Mouse (Mus musculus): ENCODE results near the gene Sptbn4. TPM values are rescaled to one million over a fixed set of nuclear protein-coding genes. Genes with fewer than 3 reads are reported as not detected.

Gene Sptbn4
- polyA plus RNA-seq, 1 experiment from 2014 or later, result 0.30 TPM

GRCm38 (mm10) chr7:27472596-27472995 is 25.1 kb upstream of the Sptbn4 start:
- Histone ChIP-seq H3K27me3 (ENCODE audit: control insufficient read depth, insufficient read depth, low read length) (no peaks in the 10 kb centered on the region), H3K9me3 (replicated peaks; ENCODE audit: control insufficient read depth, low read length) (no peaks in the 10 kb centered on the region), H3K4me1 (ENCODE audit: control insufficient read depth, insufficient read depth, low read length) (peaks cover 14% of the 10 kb centered on the region; the same call in 1 of the 2 replicates), H3K27ac (ENCODE audit: low read depth, low read length) (peak overlapping the region; percentile 92), H3K4me3 (ENCODE audit: low read depth, low read length) (peak overlapping the region; percentile 85), H3K36me3 (ENCODE audit: control insufficient read depth, insufficient read depth, low read length) (peaks cover 4% of the 10 kb centered on the region; the same call in 1 of the 2 replicates), H3K4me2 (peak overlapping the region; percentile 81), H3K9ac (ENCODE audit: low read depth, low read length) (peak overlapping the region; percentile 59)
- no peak for ATAC-seq (replicated peaks; ENCODE audit: insufficient number of reproducible peaks, low FRiP score, low TSS enrichment)
- 24% methylated on average over 7 of the region's 7 CpGs for WGBS (ENCODE audit: insufficient replicate concordance)

DNA sequence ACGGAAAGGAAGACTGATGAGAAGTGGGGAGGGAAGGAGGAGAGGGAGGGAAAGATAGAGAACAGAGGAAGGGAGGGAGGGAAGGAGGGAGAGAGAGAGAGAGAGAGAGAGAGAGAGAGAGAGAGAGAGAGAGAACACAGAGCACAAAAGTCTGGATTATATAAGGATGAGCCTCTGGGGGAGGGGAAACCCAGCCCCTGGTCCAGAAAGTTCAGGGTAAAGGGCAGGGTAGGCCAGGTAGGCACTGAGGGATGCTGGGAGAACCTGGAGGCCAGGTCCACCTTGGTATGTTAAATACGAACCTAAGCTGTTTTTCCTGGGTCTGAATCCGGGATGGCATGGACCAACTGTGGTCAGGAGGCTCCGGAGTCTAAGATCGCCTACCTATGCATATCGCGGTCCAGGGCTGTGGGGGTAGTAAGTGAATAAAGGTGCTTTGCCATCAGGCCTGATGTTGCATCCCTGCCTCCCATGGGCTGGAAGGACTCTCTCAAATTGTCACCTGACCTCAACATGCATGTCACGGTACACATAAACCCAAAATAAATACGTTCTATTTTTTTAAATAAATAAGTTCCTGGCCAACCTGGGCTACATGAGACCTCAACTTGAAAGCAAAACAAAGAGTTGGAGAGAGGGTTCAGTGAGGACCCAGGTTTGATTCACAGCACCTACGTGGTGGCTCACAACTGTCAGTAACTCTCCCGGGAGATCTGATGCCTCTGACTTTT is 24.1 kb upstream of the Sptbn4 start:
- Histone ChIP-seq H3K27ac (ENCODE audit: low read depth, low read length) (no peak overlapping the region), H3K9ac (ENCODE audit: low read depth, low read length) (no peak overlapping the region), H3K36me3 (ENCODE audit: control insufficient read depth, insufficient read depth, low read length) (0 out of 2 replicates have a peak, but pooled peaks cover 2% of the 10 kb centered on the region), H3K9me3 (replicated peaks; ENCODE audit: control insufficient read depth, low read length) (no peaks in the 10 kb centered on the region), H3K27me3 (ENCODE audit: control insufficient read depth, insufficient read depth, low read length) (no peaks in the 10 kb centered on the region), H3K4me2 (no peak overlapping the region), H3K4me3 (ENCODE audit: low read depth, low read length) (no peak overlapping the region), H3K4me1 (ENCODE audit: control insufficient read depth, insufficient read depth, low read length) (peaks cover 14% of the 10 kb centered on the region; the same call in 1 of the 2 replicates)
- ATAC-seq (replicated peaks; ENCODE audit: insufficient number of reproducible peaks, low FRiP score, low TSS enrichment), result no peak
- 88% methylated on average over 11 of the region's 11 CpGs for WGBS (ENCODE audit: insufficient replicate concordance)

- no peak overlapping the region for H3K4me3 ChIP-seq (ENCODE audit: low read depth, low read length)
- 0 out of 2 replicates have a peak, but pooled peaks cover 3% of the 10 kb centered on the region for H3K4me1 ChIP-seq (ENCODE audit: control insufficient read depth, insufficient read depth, low read length)
- no peak overlapping the region for H3K9ac ChIP-seq (ENCODE audit: low read depth, low read length)
- H3K27me3 ChIP-seq (ENCODE audit: control insufficient read depth, insufficient read depth, low read length), result no peaks in the 10 kb centered on the region
- 38% methylated on average over 4 of the region's 4 CpGs for WGBS (ENCODE audit: insufficient replicate concordance)
- ATAC-seq (replicated peaks; ENCODE audit: insufficient number of reproducible peaks, low FRiP score, low TSS enrichment), result no peak
- H3K4me2 ChIP-seq, result no peak overlapping the region
- no peaks in the 10 kb centered on the region for H3K9me3 ChIP-seq (replicated peaks; ENCODE audit: control insufficient read depth, low read length)
- H3K36me3 ChIP-seq (ENCODE audit: control insufficient read depth, insufficient read depth, low read length), result peaks cover under 1% of the 10 kb centered on the region; the same call in 1 of the 2 replicates
- H3K27ac ChIP-seq (ENCODE audit: low read depth, low read length), result no peak overlapping the region
Measured at GRCm38 (mm10) chr7:27467648-27468047, 20.2 kb upstream of the Sptbn4 start.

GRCm38 (mm10) chr7:27460477-27460876 is 13.0 kb upstream of the Sptbn4 start:
- no peak for ATAC-seq (replicated peaks; ENCODE audit: insufficient number of reproducible peaks, low FRiP score, low TSS enrichment)
- 75% methylated on average over 6 of the region's 6 CpGs for WGBS (ENCODE audit: insufficient replicate concordance)

DNA sequence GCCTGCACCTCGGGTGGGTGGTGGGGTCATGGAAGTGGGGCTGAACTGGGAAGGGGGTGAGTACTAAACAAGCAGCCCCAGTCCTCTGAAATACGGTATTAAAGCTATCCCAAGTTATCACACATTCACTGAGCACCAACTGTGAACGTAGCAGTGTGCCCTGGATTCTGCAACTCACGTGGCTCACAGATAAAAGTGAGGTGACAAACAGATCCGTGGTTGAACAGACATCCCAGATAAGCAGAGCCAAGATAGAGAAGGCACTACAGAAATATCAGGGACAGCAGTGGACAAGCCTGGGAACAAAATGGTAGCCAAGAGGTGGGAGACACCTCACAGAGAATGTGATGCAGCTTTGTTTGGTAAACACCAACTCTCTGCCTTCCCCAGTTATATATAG is 12.2 kb upstream of the Sptbn4 start:
- H3K4me1 ChIP-seq (ENCODE audit: control insufficient read depth, insufficient read depth, low read length), result no peaks in the 10 kb centered on the region
- no peaks in the 10 kb centered on the region for H3K9me3 ChIP-seq (replicated peaks; ENCODE audit: control insufficient read depth, low read length)
- no peak overlapping the region for H3K27ac ChIP-seq (ENCODE audit: low read depth, low read length)
- no peak overlapping the region for H3K9ac ChIP-seq (ENCODE audit: low read depth, low read length)
- WGBS (ENCODE audit: insufficient replicate concordance), result 58% methylated on average over 5 of the region's 5 CpGs
- H3K27me3 ChIP-seq (ENCODE audit: control insufficient read depth, insufficient read depth, low read length), result no peaks in the 10 kb centered on the region
- H3K36me3 ChIP-seq (ENCODE audit: control insufficient read depth, insufficient read depth, low read length), result peaks cover 4% of the 10 kb centered on the region; the same call in 1 of the 2 replicates
- H3K4me3 ChIP-seq (ENCODE audit: low read depth, low read length), result no peak overlapping the region
- H3K4me2 ChIP-seq, result no peak overlapping the region
- no peak for ATAC-seq (replicated peaks; ENCODE audit: insufficient number of reproducible peaks, low FRiP score, low TSS enrichment)

More at GRCm38 (mm10) chr7:27460477-27460876, 13.0 kb upstream of the Sptbn4 start:
- Histone ChIP-seq H3K36me3 (ENCODE audit: control insufficient read depth, insufficient read depth, low read length) (peaks cover 4% of the 10 kb centered on the region; the same call in 1 of the 2 replicates), H3K4me1 (ENCODE audit: control insufficient read depth, insufficient read depth, low read length) (no peaks in the 10 kb centered on the region), H3K9ac (ENCODE audit: low read depth, low read length) (no peak overlapping the region), H3K9me3 (replicated peaks; ENCODE audit: control insufficient read depth, low read length) (no peaks in the 10 kb centered on the region), H3K27me3 (ENCODE audit: control insufficient read depth, insufficient read depth, low read length) (no peaks in the 10 kb centered on the region), H3K4me2 (no peak overlapping the region), H3K4me3 (ENCODE audit: low read depth, low read length) (no peak overlapping the region), H3K27ac (ENCODE audit: low read depth, low read length) (no peak overlapping the region)

GRCm38 (mm10) chr7:27458614-27459013 is 11.1 kb upstream of the Sptbn4 start:
- Histone ChIP-seq H3K27me3 (ENCODE audit: control insufficient read depth, insufficient read depth, low read length) (no peaks in the 10 kb centered on the region), H3K4me2 (no peak overlapping the region), H3K9me3 (replicated peaks; ENCODE audit: control insufficient read depth, low read length) (no peaks in the 10 kb centered on the region), H3K4me1 (ENCODE audit: control insufficient read depth, insufficient read depth, low read length) (no peaks in the 10 kb centered on the region), H3K36me3 (ENCODE audit: control insufficient read depth, insufficient read depth, low read length) (peaks cover 4% of the 10 kb centered on the region; the same call in 1 of the 2 replicates), H3K9ac (ENCODE audit: low read depth, low read length) (no peak overlapping the region), H3K27ac (ENCODE audit: low read depth, low read length) (no peak overlapping the region), H3K4me3 (ENCODE audit: low read depth, low read length) (no peak overlapping the region)
- ATAC-seq (replicated peaks; ENCODE audit: insufficient number of reproducible peaks, low FRiP score, low TSS enrichment), result peak; percentile 63; the same call in 1 of the 2 replicates
- 79% methylated on average over 4 of the region's 4 CpGs for WGBS (ENCODE audit: insufficient replicate concordance)

GRCm38 (mm10) chr7:27455273-27455672 is 7.8 kb upstream of the Sptbn4 start:
- WGBS (ENCODE audit: insufficient replicate concordance), result 93% methylated on average over 3 of the region's 3 CpGs
- no peaks in the 10 kb centered on the region for H3K36me3 ChIP-seq (ENCODE audit: control insufficient read depth, insufficient read depth, low read length)
- H3K27ac ChIP-seq (ENCODE audit: low read depth, low read length), result no peak overlapping the region
- no peak overlapping the region for H3K4me2 ChIP-seq
- no peaks in the 10 kb centered on the region for H3K4me1 ChIP-seq (ENCODE audit: control insufficient read depth, insufficient read depth, low read length)
- no peaks in the 10 kb centered on the region for H3K27me3 ChIP-seq (ENCODE audit: control insufficient read depth, insufficient read depth, low read length)
- H3K9ac ChIP-seq (ENCODE audit: low read depth, low read length), result no peak overlapping the region
- H3K9me3 ChIP-seq (replicated peaks; ENCODE audit: control insufficient read depth, low read length), result no peaks in the 10 kb centered on the region
- H3K4me3 ChIP-seq (ENCODE audit: low read depth, low read length), result no peak overlapping the region
- ATAC-seq (replicated peaks; ENCODE audit: insufficient number of reproducible peaks, low FRiP score, low TSS enrichment), result no peak

DNA sequence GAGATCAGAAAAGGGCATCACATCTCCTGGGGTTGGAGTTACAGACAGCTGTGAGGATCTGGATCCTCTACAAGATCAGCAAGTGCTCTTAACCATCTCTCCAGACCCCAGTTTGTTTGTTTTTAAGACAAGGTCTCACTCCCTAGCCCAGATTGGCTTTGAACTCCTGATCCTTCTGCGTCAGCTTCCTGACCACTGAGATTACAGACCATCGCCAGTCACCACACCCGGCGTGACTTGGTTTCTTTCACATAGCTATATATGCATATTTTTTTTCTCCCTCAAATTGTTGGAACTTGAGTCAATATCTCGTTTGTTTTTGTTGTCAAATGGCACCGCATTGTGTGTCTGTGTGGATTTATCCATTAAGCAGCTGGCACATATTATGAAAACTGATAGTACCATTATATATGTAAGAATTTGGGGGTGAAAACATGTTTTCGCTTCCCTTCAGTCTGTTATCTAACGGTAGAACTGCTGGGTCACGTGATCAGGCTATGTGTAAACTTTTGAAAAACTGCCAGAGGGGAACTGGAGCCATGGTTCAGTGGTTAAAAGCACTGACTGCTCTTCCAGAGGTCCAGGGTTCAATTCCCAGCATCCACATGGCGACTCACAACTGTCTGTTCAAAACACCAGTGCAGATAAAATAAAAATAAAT is 7.1 kb upstream of the Sptbn4 start:
- no peak for ATAC-seq (replicated peaks; ENCODE audit: insufficient number of reproducible peaks, low FRiP score, low TSS enrichment)
- Histone ChIP-seq H3K4me2 (no peak overlapping the region), H3K9me3 (replicated peaks; ENCODE audit: control insufficient read depth, low read length) (no peaks in the 10 kb centered on the region), H3K4me3 (ENCODE audit: low read depth, low read length) (no peak overlapping the region), H3K36me3 (ENCODE audit: control insufficient read depth, insufficient read depth, low read length) (no peaks in the 10 kb centered on the region), H3K9ac (ENCODE audit: low read depth, low read length) (no peak overlapping the region), H3K4me1 (ENCODE audit: control insufficient read depth, insufficient read depth, low read length) (no peaks in the 10 kb centered on the region), H3K27ac (ENCODE audit: low read depth, low read length) (no peak overlapping the region), H3K27me3 (ENCODE audit: control insufficient read depth, insufficient read depth, low read length) (no peaks in the 10 kb centered on the region)
- WGBS (ENCODE audit: insufficient replicate concordance), result 57% methylated on average over 10 of the region's 10 CpGs
